Mouse (Mus musculus) retina, adult 2 months (tissue): ENCODE results near the gene Optn.

Source experiments
- DNase-seq: peaks from one replicate; pipeline ENCODE4 v3.0.0-alpha.2; 2012; ENCODE audit warnings: low read depth, low spot score

Optn gene

GRCm38 (mm10) chr2:5061133-5061708, 2.6 kb downstream of the Optn start:
- no peak for DNase-seq

- peak; percentile 66 for DNase-seq
Observed at GRCm38 (mm10) chr2:5059997-5060396, 3.9 kb downstream of the Optn start.

GRCm38 (mm10) chr2:5058436-5058835, 5.4 kb downstream of the Optn start:
- DNase-seq: no peak

- DNase-seq: no peak
Observed at GRCm38 (mm10) chr2:5050562-5050961, 13.3 kb downstream of the Optn start.

GRCm38 (mm10) chr2:5047016-5047415, 16.8 kb downstream of the Optn start:
- no peak for DNase-seq

GRCm38 (mm10) chr2:5045269-5045965, 18.4 kb downstream of the Optn start:
- no peak for DNase-seq

- DNase-seq: no peak
Observed at GRCm38 (mm10) chr2:5044321-5044720, 19.5 kb downstream of the Optn start.

- DNase-seq: no peak
Observed at GRCm38 (mm10) chr2:5043476-5043761, 20.4 kb downstream of the Optn start.

- no peak for DNase-seq
Observed at GRCm38 (mm10) chr2:5042616-5043475, 21.0 kb downstream of the Optn start.

GRCm38 (mm10) chr2:5041854-5042253, 22.0 kb downstream of the Optn start:
- DNase-seq: no peak

- no peak for DNase-seq
Observed at GRCm38 (mm10) chr2:5040281-5041161, 23.3 kb downstream of the Optn start.

GRCm38 (mm10) chr2:5039350-5040170, 24.3 kb downstream of the Optn start:
- no peak for DNase-seq

- no peak for DNase-seq
Observed at GRCm38 (mm10) chr2:5038320-5038719, 25.5 kb downstream of the Optn start.

- DNase-seq: no peak
Observed at GRCm38 (mm10) chr2:5037390-5037789, 26.5 kb downstream of the Optn start.

GRCm38 (mm10) chr2:5036411-5037076, 27.3 kb downstream of the Optn start:
- no peak for DNase-seq

GRCm38 (mm10) chr2:5035241-5035640, 28.6 kb downstream of the Optn start:
- DNase-seq: no peak

GRCm38 (mm10) chr2:5034801-5035200, 29.1 kb downstream of the Optn start:
- no peak for DNase-seq

GRCm38 (mm10) chr2:5033546-5034420, 30.1 kb downstream of the Optn start:
- DNase-seq: no peak

- no peak for DNase-seq
Observed at GRCm38 (mm10) chr2:5032665-5033064, 31.2 kb downstream of the Optn start.
